Mouse (Mus musculus) gastrocnemius, adult 18-20 months (tissue): ENCODE measurements around the gene Eid1. TPM values are rescaled to one million over a fixed set of nuclear protein-coding genes. Genes with fewer than 3 reads are reported as not detected.

Experiments
- DNase-seq: peaks from one replicate; pipeline ENCODE4 v3.0.0; 2021; ENCODE audit warnings: low spot score
- total RNA-seq, 2 experiments: library from RNA; stranded (reverse); gene quantifications; 2 replicates each; pipeline ENCODE4 v1.2.3; 2021

Gene Eid1
- total RNA-seq, 2 experiments from 2014 or later = 19.1 to 23.3 TPM

DNA sequence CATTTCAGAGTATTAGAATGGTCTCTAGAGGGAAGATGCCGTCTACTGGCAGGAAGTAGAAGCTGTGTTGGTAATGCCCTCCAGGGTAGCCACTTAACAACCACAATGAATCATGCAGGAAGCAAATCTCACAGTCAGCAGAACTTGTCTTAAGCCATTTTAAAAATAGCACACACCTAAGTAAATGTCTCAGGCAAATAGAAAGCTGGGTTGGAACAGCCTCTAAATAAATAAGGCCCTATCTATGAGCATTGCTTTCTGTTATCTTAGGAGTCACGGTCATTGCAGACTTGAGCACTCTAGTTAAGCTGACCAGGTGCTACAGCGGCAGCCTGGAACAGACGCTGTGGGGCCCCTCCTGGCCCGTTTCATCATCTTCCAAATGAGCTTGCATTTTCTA, 5.7 kb upstream of the Eid1 start:
- DNase-seq = no peak

DNA sequence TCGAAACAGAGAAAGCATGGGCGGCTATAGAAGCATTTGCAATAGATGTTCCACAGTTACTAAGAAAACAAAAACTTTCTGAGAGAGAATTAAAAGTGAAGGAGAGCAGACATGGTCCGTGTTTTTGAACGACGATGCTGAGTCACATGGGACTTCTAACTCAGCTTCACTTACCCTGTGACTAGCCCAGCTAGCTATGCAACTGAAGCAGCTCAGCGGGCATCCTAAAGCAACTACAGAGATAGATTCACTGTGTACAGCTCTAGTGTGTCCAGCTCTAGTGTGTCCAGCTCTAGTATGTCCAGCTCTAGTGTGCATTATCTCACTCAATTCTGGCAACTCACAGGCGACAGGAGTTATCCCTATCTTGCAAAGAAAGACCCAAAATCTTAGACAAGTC, 5.2 kb upstream of the Eid1 start:
- no peak for DNase-seq

DNA sequence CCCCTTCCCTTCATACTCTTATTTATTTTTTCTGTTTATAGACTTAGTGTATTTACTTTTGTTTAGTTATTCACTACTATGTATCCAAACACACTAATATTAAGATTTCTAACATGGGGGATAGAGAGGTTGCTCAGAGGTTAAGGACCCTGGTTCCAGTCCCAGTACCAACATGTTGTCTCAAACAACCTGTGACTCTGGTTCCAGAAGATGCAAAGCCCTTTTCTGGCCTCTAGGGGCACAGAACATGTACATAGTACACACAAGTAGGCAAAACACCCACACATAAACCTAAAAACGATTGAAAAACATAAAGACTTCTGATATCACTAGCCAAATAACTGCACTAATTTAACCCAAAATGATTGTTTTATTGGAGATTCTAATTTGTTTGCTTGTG, 2.0 kb upstream of the Eid1 start:
- no peak for DNase-seq

DNA sequence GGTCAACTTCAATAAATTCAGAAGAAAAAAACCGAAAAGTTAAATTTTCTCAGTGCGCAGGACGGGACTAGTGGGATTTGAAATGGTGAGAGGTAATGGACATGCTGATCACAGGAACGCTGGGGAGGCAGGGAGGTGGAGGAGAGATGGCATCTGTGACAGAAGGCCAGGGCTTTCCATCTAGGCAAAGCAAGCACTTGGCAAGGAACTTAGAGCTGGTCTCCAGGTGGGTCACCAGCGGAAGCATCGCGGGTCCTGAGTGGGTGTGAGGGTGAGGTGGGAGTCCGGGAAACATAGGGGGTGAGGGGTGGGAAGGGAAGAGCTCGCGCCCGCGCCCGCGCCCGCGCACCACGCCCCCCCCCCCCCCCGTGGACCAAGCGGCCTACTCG, 333 bp upstream of the Eid1 start:
- peak; percentile 17 for DNase-seq

DNA sequence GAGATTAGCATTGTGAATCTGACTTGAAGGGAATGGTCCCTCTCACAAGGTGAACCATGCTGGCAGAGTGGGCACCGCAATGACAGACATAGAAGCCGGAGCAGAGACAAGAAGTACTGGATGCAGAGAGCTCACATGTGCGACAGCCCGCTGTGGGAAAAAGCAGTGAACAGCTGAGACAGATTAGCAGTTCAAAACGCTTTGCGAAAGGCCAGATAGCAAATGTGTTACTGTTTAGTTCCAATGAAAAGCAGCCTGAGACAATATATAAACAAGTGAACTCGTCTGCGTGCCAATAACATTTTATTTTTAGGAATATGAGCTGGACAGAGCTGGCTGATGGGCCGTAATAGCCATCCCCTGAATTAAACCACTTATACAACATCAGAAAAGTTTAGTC, 8.9 kb downstream of the Eid1 start:
- no peak for DNase-seq

DNA sequence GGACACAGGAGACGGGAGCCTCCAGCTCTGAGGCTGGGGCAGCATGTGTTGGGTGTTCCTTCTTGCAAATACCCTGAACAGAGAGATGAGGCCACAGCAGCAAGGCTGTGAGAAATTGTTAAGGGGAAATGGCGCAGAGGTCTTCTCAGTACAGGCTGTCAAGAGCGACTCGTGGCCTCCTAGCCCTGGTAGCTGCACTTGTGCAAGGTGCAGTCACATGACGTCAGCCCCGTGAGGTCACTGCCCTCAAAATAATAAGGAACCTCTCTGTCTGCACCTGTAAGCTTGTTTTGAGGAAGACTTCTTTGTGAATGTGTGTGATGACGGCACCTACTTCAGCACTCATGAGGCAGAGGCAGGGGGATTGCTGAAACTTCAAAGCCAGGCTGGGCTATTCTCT, 11.0 kb downstream of the Eid1 start:
- no peak for DNase-seq

DNA sequence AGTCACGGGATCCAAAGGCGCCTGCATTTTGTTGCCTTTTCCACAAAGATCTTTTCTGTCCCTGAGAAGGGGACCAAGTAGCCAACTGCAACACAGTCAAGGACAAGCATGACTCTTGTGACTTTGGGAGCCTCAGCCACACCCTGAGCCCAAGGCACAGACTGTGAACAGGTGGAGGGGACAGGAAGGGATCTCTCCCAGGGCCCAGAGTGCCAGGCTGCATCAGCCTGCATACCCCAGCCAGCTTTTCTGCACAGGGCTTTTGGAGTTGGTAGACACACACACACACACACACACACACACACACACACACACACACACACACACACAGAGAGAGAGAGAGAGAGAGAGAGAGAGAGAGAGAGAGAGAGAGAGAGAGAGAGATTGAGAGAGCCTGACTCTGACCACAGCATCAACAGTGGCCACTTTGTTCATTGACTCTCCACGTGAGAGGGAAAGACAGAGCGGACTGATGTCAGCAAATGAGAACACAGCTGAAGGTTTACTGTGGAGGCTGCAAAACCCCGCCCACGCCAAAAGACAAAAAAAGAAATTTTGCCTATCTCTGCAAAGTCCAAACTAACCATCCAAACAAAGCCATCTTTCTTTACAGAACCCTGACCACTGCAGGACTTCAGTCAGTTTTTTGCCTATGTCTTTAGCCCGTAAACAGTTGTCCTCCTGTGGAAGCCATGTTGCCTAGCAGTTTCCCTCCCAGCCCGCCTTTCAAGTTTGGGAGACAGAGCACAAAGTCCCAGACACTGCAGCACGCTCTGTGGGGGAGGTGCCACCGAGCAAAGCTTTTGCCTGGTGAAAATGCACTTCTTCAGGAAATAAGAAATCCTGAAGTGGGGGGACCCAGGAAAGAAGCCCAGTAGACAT, 11.9 kb downstream of the Eid1 start:
- DNase-seq = no peak

DNA sequence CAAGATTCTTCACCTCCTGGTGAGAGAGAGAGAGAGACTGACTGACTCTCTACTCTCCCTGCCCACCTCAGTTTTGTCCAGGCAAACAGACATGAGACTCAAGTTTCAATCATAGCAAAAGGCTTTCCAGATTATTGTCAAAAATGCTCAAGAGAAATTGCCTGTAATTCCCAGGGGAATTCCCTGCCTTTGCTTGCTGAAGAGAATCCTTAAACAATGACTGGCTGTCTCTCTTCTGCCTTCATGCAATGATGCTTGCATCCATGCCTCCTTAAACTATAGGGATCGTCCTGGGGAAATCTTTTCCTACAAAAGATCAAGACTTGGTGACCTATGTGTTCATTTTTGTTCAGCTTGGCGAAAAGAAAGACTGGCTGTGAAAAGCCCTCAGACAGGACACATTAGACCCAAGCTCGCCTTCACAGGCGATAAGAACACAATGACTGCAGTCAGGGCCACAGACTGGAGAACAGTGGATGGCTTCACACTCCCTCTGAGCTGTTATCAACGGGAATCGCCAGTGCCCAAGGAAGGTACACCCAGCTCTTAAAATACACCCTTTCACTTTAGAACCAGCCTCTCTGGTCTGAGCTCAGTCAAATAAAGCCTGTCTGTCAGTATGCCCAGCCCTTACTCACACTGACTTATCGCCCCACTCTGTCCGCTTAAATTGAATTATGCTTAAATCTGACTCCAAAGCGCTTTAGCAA, 12.7 kb downstream of the Eid1 start:
- DNase-seq = no peak

DNA sequence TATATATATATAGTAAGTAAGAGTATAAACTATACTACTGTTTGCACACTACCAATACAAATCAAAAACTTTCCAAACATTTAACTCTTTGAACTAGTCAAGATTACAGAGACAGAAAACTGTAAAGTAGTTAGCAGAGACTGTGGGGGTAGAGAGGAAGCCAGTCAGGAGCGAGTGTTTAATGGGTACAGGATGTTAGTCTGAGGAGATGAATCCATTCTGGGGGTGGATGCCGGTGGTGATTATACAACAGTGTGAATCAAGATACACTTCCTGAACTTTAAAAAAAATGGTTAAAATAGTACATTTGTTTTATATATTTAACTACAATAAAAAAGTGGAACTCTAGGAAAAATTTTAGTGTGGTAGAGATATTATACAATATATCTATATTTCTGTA, 19.1 kb downstream of the Eid1 start:
- DNase-seq = no peak

DNA sequence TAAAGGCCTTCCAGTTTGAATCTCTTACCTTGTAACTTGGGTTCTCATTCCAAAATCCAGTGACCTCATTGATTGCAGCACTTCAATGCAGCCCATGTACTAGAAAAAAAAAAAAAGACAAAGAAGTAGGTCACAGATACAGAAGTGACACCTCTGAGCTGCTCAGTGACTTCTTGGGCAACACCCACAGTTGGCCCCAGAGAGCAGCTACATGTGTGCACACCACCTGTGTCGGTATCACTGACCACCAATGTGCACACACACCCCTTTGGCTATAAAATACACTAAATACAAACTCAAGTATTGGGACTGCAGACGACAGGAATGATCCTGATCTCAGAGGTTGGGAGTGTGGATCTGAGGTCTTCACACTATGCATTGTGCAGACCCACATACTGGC, 21.9 kb downstream of the Eid1 start:
- no peak for DNase-seq

DNA sequence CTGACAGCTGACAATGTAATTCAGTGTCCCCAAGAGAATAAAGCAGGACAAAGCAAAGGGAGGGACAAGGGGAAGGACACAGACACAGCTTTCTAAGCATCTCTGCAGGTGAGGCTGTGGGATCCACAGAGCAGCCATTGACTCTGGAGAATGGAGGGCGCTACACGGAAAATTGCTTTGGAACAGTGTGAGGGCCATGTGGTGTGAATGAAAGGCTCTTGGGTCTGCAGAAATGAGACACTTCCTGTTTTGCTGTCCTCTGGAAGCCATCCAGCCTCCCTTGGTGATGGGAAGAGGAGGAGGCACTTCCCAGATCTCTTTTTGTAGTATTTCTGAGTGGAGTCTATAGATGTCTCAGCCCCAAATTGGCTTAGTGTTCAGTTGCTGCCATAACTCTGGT, 23.3 kb downstream of the Eid1 start:
- DNase-seq = peak; percentile 21

DNA sequence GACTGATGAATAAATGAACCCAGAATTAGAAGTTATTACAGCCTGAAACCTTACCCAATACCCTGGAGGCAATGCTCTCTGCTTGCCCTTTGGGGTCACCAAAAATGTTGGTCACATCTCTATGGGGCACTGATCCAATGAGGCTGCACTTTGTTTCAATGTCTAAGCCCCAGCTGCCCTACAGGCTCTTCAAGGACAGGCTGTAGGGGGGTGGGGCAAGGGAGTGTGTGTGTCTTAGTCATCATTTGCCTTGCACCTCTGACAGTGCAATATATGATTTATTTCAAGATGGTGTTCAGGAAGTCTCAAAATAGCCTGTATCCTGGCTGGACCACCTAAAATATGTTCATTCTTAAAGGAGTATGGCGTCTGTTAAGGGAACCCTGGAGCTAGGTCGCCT, 28.7 kb downstream of the Eid1 start:
- no peak for DNase-seq

DNA sequence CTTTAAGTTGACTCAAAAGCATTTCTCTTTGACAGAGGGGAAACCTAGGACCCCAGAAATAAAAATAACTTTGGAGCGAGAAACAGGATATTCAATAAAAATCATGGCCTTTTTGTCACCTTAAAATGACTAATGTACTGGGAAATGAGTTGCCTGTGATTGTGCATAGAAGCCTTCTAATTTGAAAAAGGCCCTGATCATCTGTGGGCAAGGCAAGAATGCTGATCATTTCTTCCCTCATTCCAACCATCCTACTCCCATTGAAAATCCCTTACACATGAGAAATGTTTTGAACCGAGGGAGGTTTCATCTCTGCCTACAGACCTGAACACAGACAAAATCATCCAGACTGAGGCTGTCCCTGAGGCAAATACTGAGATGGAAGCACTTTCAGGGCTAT, 30.0 kb downstream of the Eid1 start:
- DNase-seq = no peak

DNA sequence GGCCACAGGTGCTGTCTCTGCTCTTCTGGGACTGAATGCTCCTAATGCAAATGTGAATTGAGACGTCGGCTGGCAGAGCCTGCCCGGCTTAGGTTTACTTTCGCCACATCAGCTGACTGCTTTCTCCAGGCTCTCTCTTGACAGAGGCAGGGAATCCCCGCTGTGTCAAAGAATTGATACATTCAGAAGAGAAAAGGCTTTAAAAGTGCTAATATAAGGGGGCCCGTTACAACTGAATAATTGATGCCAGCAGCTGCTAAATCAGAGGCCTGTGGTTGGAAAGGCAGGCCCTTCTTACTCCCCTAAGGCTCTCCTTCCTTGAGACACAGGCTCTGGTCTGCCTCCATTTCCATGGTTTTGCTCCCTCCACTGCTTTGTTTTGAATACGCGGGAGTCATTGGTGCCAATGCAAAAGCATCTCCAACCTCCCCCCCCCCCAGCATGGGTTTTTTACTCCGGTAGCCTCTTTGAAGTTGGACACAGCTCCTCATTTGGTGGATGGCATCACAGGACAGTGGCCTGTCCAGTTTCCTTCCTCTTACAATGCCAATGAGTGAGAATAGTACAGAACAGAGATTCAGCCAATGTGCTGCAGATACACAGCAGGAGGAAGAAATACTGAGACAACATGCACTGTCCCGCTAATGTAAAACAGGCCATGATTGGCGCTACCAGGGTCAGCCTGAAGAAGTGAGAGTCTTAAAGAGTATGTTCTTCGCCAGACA, 32.2 kb downstream of the Eid1 start:
- no peak for DNase-seq

DNA sequence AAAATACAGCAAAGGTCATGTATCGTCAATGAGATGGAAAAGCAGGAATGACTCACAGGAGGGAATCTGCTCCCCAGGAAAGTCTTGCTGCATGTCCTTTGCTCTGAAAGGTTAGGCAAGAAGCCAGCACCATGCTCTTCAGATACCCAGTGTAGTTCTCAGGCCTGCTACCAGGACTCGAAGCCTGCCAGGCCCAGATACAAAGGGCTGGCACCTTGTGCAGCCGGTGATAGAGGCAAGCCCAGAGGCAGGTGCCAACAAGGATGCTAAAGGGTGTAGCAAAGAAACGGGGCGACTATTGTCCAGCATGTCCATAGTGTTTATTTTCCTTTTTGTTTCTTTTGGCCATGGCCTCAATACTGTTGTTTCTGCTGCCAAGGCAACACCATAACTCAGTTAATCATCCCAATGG, 33.6 kb downstream of the Eid1 start:
- no peak for DNase-seq

DNA sequence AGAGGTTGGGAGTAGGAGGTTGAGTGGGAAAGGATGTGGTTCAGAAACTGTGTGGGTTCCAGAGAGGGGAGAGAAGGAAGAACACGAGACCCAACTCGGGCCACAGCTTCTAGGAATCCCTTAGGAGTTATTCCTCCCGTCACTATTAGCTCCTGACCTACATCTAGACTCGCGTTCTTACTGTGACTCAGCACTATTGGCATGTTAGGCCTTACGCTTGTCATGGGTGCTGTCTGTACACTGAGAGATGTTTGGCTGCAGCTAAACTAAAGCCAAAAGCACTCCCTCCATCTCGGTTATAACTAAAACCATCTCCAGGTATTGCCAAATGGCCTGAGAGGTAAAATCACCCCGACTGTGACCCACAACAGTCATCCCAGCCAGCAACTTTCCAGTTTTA, 43.7 kb downstream of the Eid1 start:
- no peak for DNase-seq

DNA sequence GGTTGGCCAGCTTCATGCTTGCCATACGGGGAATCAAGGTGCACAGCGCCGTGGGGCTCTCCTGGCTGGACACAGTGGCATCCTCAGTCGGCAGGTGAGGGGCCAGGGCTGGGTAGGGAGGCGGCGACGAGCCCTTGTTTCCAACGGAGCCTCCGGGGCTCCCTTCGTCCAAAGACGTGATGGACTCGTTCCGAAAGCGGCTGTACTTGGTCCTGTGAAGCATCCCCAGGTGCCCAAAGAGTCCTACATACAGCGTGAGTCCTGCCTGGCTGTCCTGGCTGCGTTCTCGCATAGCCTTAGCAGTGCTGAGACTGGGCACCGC, 50.2 kb downstream of the Eid1 start:
- no peak for DNase-seq

DNA sequence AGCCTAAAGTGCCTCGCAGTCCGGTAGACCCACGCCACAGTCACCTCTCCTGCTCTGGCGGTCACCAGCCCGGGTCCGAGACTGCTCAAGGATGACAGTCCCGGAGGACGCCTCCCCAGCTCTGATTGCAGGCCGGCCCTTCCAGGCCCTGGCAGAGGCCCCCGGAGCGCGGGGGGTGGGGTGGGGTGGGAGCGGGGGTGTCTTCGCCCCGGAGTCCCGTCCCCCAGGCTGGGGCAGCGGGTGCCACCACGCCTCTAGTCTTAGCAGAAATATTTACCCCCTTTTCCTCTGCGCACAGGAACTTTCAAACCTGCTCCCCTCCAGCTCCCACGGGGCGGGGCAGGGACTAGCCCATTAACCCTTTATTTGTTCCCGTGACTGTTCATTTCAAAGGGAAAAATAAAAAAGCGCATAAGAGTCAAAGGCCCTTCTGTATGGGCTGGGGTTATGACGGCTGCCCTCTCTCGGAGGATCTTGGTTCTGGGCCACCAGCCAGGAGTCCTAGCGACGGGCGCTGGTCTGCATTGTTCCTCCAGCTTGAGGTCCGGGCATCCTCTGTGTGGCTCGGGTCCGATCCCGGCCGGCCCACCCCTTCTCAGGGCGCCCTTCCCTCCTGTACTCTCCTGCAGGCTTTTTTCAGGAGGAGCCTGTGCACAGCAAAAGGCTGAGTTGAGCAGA, 50.7 kb downstream of the Eid1 start:
- peak; percentile 40 for DNase-seq

DNA sequence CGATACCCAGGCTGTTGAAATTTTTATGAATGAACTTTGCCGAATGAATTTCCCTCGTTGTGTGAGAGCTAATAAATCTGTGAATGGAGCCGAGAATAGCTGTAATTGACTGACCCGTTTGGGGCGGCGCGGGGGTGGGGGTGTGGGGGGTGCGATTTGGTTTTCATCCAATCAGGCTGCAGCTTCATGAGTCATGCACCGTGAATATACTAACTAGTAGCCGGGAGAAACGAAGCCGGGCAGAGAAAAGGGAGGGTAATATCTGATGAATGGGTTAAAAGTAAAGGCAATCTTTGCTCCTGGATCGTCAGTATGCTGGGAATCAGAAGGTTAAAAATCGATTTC, 51.2 kb downstream of the Eid1 start, which contains the start of gene Shc4:
Gene Shc4 (minus strand): TSS at position 63 of the 345 bp plus-strand sequence.
- DNase-seq = peak; percentile 7
